Mouse (Mus musculus) hindbrain, embryonic 12.5 days (tissue): ENCODE data around the gene Itih4. TPM values are rescaled to one million over a fixed set of nuclear protein-coding genes. Genes with fewer than 3 reads are reported as not detected.

Experiments used
- ATAC-seq: fragments of 200-750 bp; cut with Nextera tagmentation; 2 replicates; pipeline ENCODE4 v1.8.0; 2017; ENCODE audit warnings: moderate TSS enrichment; ENCODE audit not compliant: low FRiP score
- H3K27ac ChIP-seq: fragments of 300-500 bp; sonication (generic); 2 replicates; pipeline ENCODE4 v1.5.1; 2016; ENCODE audit warnings: mild to moderate bottlenecking
- H3K27me3 ChIP-seq: fragments of 300-500 bp; sonication (generic); 2 replicates; pipeline ENCODE4 v1.6.1; 2016; ENCODE audit warnings: mild to moderate bottlenecking
- H3K36me3 ChIP-seq: fragments of 300-500 bp; sonication (generic); 2 replicates; pipeline ENCODE4 v1.6.1; 2016; ENCODE audit warnings: mild to moderate bottlenecking
- H3K4me1 ChIP-seq: fragments of 300-500 bp; sonication (generic); 2 replicates; pipeline ENCODE4 v1.6.1; 2016
- H3K4me2 ChIP-seq: fragments of 300-500 bp; sonication (generic); replicated peaks from 2 replicates; pipeline ENCODE4 v1.6.1; 2016; ENCODE audit warnings: mild to moderate bottlenecking
- H3K4me3 ChIP-seq: fragments of 300-500 bp; sonication (generic); 2 replicates; pipeline ENCODE4 v1.5.1; 2016; ENCODE audit warnings: mild to moderate bottlenecking
- H3K9ac ChIP-seq: fragments of 300-500 bp; sonication (generic); 2 replicates; pipeline ENCODE4 v1.6.1; 2016; ENCODE audit warnings: mild to moderate bottlenecking, moderate library complexity
- H3K9me3 ChIP-seq: fragments of 300-500 bp; sonication (generic); replicated peaks from 2 replicates; pipeline ENCODE4 v1.6.1; 2016; ENCODE audit warnings: mild to moderate bottlenecking
- WGBS: fragments of 180-500 bp; shearing (Covaris S2); methylation state at CpG from one replicate; pipeline ENCODE4 v1.1.7; 2016; 5-methylcytosine and 5-hydroxymethylcytosine counted together
- polyA plus RNA-seq: library from polyadenylated mRNA; unstranded; fragments of >200 nt; fragmentation: Nextera tagmentation; extraction: Ambion mirVana; gene quantifications from 2 replicates; pipeline ENCODE4 v1.2.1, GENCODE M21; 2016

Itih4 gene
- polyA plus RNA-seq, 1 experiment from 2014 or later, result 0.19 TPM

- no peaks in the 10 kb centered on the region for H3K27me3 ChIP-seq
- no peaks in the 10 kb centered on the region for H3K9me3 ChIP-seq
- ATAC-seq, result no peak
- no peaks in the 10 kb centered on the region for H3K4me1 ChIP-seq
- H3K27ac ChIP-seq, result no peak overlapping the region
- H3K4me3 ChIP-seq, result no peak overlapping the region
- no peak overlapping the region for H3K4me2 ChIP-seq
- H3K36me3 ChIP-seq, result peaks cover 13% of the 10 kb centered on the region
- WGBS, result 94% methylated on average over 10 of the region's 10 CpGs
- no peak overlapping the region for H3K9ac ChIP-seq
These were observed 17.4 kb upstream of the Itih4 start for GRCm38 (mm10) chr14:30868826-30869225.

GRCm38 (mm10) chr14:30869391-30869801, 16.9 kb upstream of the Itih4 start:
- Histone ChIP-seq H3K27ac (no peak overlapping the region), H3K9me3 (no peaks in the 10 kb centered on the region), H3K4me3 (no peak overlapping the region), H3K4me1 (no peaks in the 10 kb centered on the region), H3K9ac (no peak overlapping the region), H3K36me3 (peaks cover 18% of the 10 kb centered on the region), H3K4me2 (no peak overlapping the region), H3K27me3 (no peaks in the 10 kb centered on the region)
- no peak for ATAC-seq
- 83% methylated on average over 8 of the region's 8 CpGs for WGBS

GRCm38 (mm10) chr14:30870206-30871147, 15.8 kb upstream of the Itih4 start:
- H3K27ac ChIP-seq, result no peak overlapping the region
- peaks cover 24% of the 10 kb centered on the region for H3K36me3 ChIP-seq
- no peaks in the 10 kb centered on the region for H3K9me3 ChIP-seq
- H3K4me1 ChIP-seq, result no peaks in the 10 kb centered on the region
- ATAC-seq, result no peak
- no peak overlapping the region for H3K4me3 ChIP-seq
- no peak overlapping the region for H3K4me2 ChIP-seq
- no peak overlapping the region for H3K9ac ChIP-seq
- no peaks in the 10 kb centered on the region for H3K27me3 ChIP-seq
- WGBS, result 91% methylated on average over 25 of the region's 25 CpGs

GRCm38 (mm10) chr14:30874095-30874700, 12.1 kb upstream of the Itih4 start:
- Histone ChIP-seq H3K4me3 (no peak overlapping the region), H3K4me2 (no peak overlapping the region), H3K27me3 (no peaks in the 10 kb centered on the region), H3K9me3 (no peaks in the 10 kb centered on the region), H3K4me1 (peaks cover 1% of the 10 kb centered on the region; the same call in 1 of the 2 replicates), H3K9ac (no peak overlapping the region), H3K36me3 (peaks cover 41% of the 10 kb centered on the region), H3K27ac (no peak overlapping the region)
- WGBS, result 84% methylated on average over 18 of the region's 18 CpGs
- ATAC-seq, result no peak

GRCm38 (mm10) chr14:30875130-30875865, 11.0 kb upstream of the Itih4 start:
- Histone ChIP-seq H3K36me3 (peaks cover 41% of the 10 kb centered on the region), H3K4me2 (no peak overlapping the region), H3K9ac (no peak overlapping the region), H3K4me3 (no peak overlapping the region), H3K4me1 (peaks cover 3% of the 10 kb centered on the region; the same call in 1 of the 2 replicates), H3K27me3 (no peaks in the 10 kb centered on the region), H3K9me3 (no peaks in the 10 kb centered on the region), H3K27ac (no peak overlapping the region)
- 88% methylated on average over 12 of the region's 12 CpGs for WGBS
- no peak for ATAC-seq

GRCm38 (mm10) chr14:30875955-30876354, 10.3 kb upstream of the Itih4 start:
- Histone ChIP-seq H3K27ac (no peak overlapping the region), H3K4me3 (no peak overlapping the region), H3K9ac (no peak overlapping the region), H3K4me1 (peaks cover 3% of the 10 kb centered on the region; the same call in 1 of the 2 replicates), H3K27me3 (no peaks in the 10 kb centered on the region), H3K4me2 (no peak overlapping the region), H3K9me3 (no peaks in the 10 kb centered on the region), H3K36me3 (peaks cover 41% of the 10 kb centered on the region)
- 82% methylated on average over 9 of the region's 9 CpGs for WGBS
- ATAC-seq, result no peak

- Histone ChIP-seq H3K4me1 (peaks cover 3% of the 10 kb centered on the region; the same call in 1 of the 2 replicates), H3K36me3 (peaks cover 41% of the 10 kb centered on the region), H3K4me2 (no peak overlapping the region), H3K27ac (no peak overlapping the region), H3K9me3 (no peaks in the 10 kb centered on the region), H3K27me3 (no peaks in the 10 kb centered on the region), H3K4me3 (no peak overlapping the region), H3K9ac (no peak overlapping the region)
- WGBS, result 92% methylated on average over 10 of the region's 10 CpGs
- no peak for ATAC-seq
These were observed 9.8 kb upstream of the Itih4 start for GRCm38 (mm10) chr14:30876451-30876850.

- Histone ChIP-seq H3K27ac (no peak overlapping the region), H3K36me3 (peaks cover 37% of the 10 kb centered on the region), H3K9me3 (no peaks in the 10 kb centered on the region), H3K4me1 (peaks cover 3% of the 10 kb centered on the region; the same call in 1 of the 2 replicates), H3K27me3 (no peaks in the 10 kb centered on the region), H3K4me2 (no peak overlapping the region), H3K9ac (no peak overlapping the region), H3K4me3 (no peak overlapping the region)
- 92% methylated on average over 3 of the region's 3 CpGs for WGBS
- ATAC-seq, result no peak
These were observed 8.4 kb upstream of the Itih4 start for GRCm38 (mm10) chr14:30877827-30878226.

- Histone ChIP-seq H3K9me3 (no peaks in the 10 kb centered on the region), H3K4me3 (no peak within 1 kb of the TSS), H3K36me3 (peaks cover 26% of the 10 kb centered on the region), H3K4me1 (peaks cover 3% of the 10 kb centered on the region; the same call in 1 of the 2 replicates), H3K4me2 (no peak within 1 kb of the TSS), H3K9ac (no peak within 1 kb of the TSS), H3K27ac (no peak within 1 kb of the TSS), H3K27me3 (no peaks in the 10 kb centered on the region)
- WGBS, result 67% methylated on average over 11 of the region's 11 CpGs
- ATAC-seq, result no peak
These were observed 7.2 kb upstream of the Itih4 start, which contains the start of gene Mustn1 for GRCm38 (mm10) chr14:30878958-30879571. TSS of gene Mustn1 (plus strand) at chr14:30879200.

GRCm38 (mm10) chr14:30879794-30880193, 6.5 kb upstream of the Itih4 start:
- Histone ChIP-seq H3K27ac (no peak overlapping the region), H3K9ac (no peak overlapping the region), H3K4me3 (no peak overlapping the region), H3K36me3 (peaks cover 21% of the 10 kb centered on the region), H3K4me2 (no peak overlapping the region), H3K9me3 (no peaks in the 10 kb centered on the region), H3K4me1 (peaks cover 3% of the 10 kb centered on the region; the same call in 1 of the 2 replicates), H3K27me3 (no peaks in the 10 kb centered on the region)
- ATAC-seq, result no peak
- WGBS, result 70% methylated on average over 9 of the region's 9 CpGs

GRCm38 (mm10) chr14:30880251-30880650, 6.0 kb upstream of the Itih4 start:
- no peak overlapping the region for H3K27ac ChIP-seq
- no peaks in the 10 kb centered on the region for H3K27me3 ChIP-seq
- no peak overlapping the region for H3K4me3 ChIP-seq
- H3K4me2 ChIP-seq, result no peak overlapping the region
- 75% methylated on average over 8 of the region's 8 CpGs for WGBS
- ATAC-seq, result no peak
- peaks cover 19% of the 10 kb centered on the region for H3K36me3 ChIP-seq
- H3K9me3 ChIP-seq, result no peaks in the 10 kb centered on the region
- H3K4me1 ChIP-seq, result peaks cover 3% of the 10 kb centered on the region; the same call in 1 of the 2 replicates
- no peak overlapping the region for H3K9ac ChIP-seq
